Mouse (Mus musculus) kidney, postnatal 0 days (tissue): ENCODE measurements at regions not wholly inside any gene's neighbourhood (a gene's known extent, or its start where the extent isn't known, plus 50 kb on each side); places are given as distances from the start of the nearest gene placed in this dataset.

ENCODE experiments used
- ATAC-seq: fragments of 200-750 bp; cut with Nextera tagmentation; replicated peaks from 2 replicates; pipeline ENCODE4 v1.8.0; 2017; ENCODE audit warnings: low read depth, moderate number of reproducible peaks, moderate TSS enrichment, moderate library complexity; ENCODE audit not compliant: low FRiP score
- DNase-seq: peaks from one replicate; pipeline ENCODE4 v3.0.0-alpha.2; 2016; ENCODE audit warnings: low spot score
- H3K27ac ChIP-seq: fragments of 300-500 bp; sonication (generic); 2 replicates; pipeline ENCODE4 v1.5.1; 2014; ENCODE audit warnings: mild to moderate bottlenecking
- H3K27me3 ChIP-seq: fragments of 300-500 bp; sonication (generic); 2 replicates; pipeline ENCODE4 v1.6.1; 2014; ENCODE audit warnings: low read length, mixed read lengths; ENCODE audit not compliant: insufficient read depth
- H3K36me3 ChIP-seq: fragments of 300-500 bp; sonication (generic); 2 replicates; pipeline ENCODE4 v1.6.1; 2014; ENCODE audit warnings: low read length, mixed read lengths; ENCODE audit not compliant: insufficient read depth
- H3K4me1 ChIP-seq: fragments of 300-500 bp; sonication (generic); replicated peaks from 2 replicates; pipeline ENCODE4 v1.6.1; 2014; ENCODE audit warnings: antibody characterized with exemption, low read length, mixed read lengths; ENCODE audit not compliant: insufficient read depth
- H3K4me2 ChIP-seq: fragments of 300-500 bp; sonication (generic); 2 replicates; pipeline ENCODE4 v1.6.1; 2014; ENCODE audit warnings: mild to moderate bottlenecking, low read length, moderate library complexity, mixed read lengths
- H3K4me3 ChIP-seq: fragments of 300-500 bp; sonication (generic); replicated peaks from 2 replicates; pipeline ENCODE4 v1.5.1; 2014; ENCODE audit warnings: low read depth, low read length
- H3K9ac ChIP-seq: fragments of 300-500 bp; sonication (generic); 2 replicates; pipeline ENCODE4 v1.6.1; 2014; ENCODE audit warnings: low read depth, low read length
- H3K9me3 ChIP-seq: fragments of 300-500 bp; sonication (generic); replicated peaks from 2 replicates; pipeline ENCODE4 v1.6.1; 2016; ENCODE audit warnings: low read length, inconsistent platforms, mixed read lengths
- CTCF ChIP-seq: IDR thresholded peaks from 2 replicates; pipeline ENCODE4 v1.5.1; 2016; ENCODE audit warnings: antibody characterized with exemption, low read depth, mild to moderate bottlenecking, moderate library complexity
- WGBS: fragments of 180-500 bp; shearing (Covaris S2); extraction: QIAGEN DNeasy Blood & Tissue Kit; methylation state at CpG from one replicate; pipeline ENCODE4 v1.1.7; 2014; 5-methylcytosine and 5-hydroxymethylcytosine counted together

- ATAC-seq: no peak
- DNase-seq: peak; percentile 16
- Histone ChIP-seq H3K4me2 (no peak overlapping the region), H3K9ac (no peak overlapping the region), H3K4me1 (no peaks in the 10 kb centered on the region), H3K27ac (no peak overlapping the region), H3K9me3 (no peaks in the 10 kb centered on the region), H3K4me3 (no peak overlapping the region), H3K27me3 (no peaks in the 10 kb centered on the region), H3K36me3 (no peaks in the 10 kb centered on the region)
- TF ChIP-seq CTCF: no peak
- WGBS: 93% methylated on average over 2 of the region's 2 CpGs
Observed at GRCm38 (mm10) chr1:114236316-114236715, 1448.2 kb upstream of the Cntnap5a start.
